Mouse (Mus musculus): Measurements from ENCODE around the gene Ctcfl.
A peak's percentile ranks its signal among the peaks of the same experiment; 100 is the strongest.

DNA sequence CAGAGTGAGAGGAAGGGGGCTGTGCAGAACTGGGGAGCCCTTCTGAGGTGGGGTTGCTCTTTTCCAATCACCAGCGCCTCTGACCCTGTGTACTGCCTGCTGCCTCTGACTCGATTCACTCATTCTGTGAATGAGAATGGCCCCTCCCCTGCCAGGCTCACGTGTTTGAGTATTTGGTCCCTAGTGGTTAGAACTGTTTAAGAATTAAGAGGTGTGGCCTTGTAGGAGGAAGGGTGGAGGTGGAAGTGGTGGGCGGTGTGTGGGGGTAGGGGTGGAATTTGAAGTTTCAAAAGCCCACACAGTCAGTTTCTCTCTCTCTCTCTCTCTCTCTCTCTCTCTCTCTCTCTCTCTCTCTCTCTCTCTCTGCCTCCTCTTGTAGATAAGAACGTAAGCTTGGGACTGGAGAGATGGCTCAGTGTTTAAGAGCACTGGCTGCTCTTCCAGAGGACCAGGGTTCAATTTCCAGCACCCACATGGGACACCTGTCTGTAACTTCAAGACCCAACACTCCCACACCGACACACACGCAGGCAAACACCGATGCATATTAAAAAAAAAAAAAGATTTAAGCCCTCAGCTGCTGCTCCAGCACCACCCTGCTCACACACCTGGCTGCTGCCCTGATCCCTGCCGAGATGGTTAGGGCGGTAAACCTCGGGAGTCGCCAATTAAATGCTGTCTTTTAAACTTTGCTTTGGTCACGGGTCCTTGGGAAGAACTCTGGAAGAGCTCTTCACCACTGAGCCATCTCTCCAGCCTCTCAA, 35.4 kb downstream of the Ctcfl start:
- TF ChIP-seq CTCF (IDR thresholded peaks at IDR 0.05 in 2 of 3, conservative IDR thresholded peaks at IDR 0.05 in 1 of 3; ENCODE audit: control insufficient read depth in 1 of 3, insufficient read depth in 1 of 3, low read depth in 2 of 3, low read length in 3 of 3, poor library complexity in 1 of 3, severe bottlenecking in 1 of 3) (no peak), MEF2A (IDR thresholded peaks at IDR 0.05; ENCODE audit: extremely low read depth, insufficient replicate concordance, low read depth, low read length, poor library complexity, severe bottlenecking) (no peak), POLR2A (IDR thresholded peaks at IDR 0.05; ENCODE audit: control insufficient read depth in 1 of 2, insufficient read depth in 1 of 2, low read depth in 1 of 2, low read length in 2 of 2, poor library complexity in 1 of 2) (peak in 1 of 2 experiments; percentile 71; a peak in 2 of 4 replicates), MAFK (IDR thresholded peaks at IDR 0.05; ENCODE audit: borderline replicate concordance, low read depth, low read length) (no peak), RAD21 (IDR thresholded peaks at IDR 0.05; ENCODE audit: low read depth, low read length) (no peak), TCF12 (IDR thresholded peaks at IDR 0.05; ENCODE audit: low read depth, low read length) (no peak)

Data from MEL (cell line).